Comparison of ENCODE assay signal across 17 mouse cellular contexts in genomic region chr5:148056831-148057230, GRCm38 (mm10).
"Had no signal": no experiment of that assay in that cellular context is flagged by ENCODE, and none has a peak within 500 bp of the region (broad histone marks: within the 10 kb centered on the region; RNA-seq: fewer than 3 reads in every experiment).

No protein-coding gene starts in this region.

- ATAC-seq: lung, postnatal 0 days; midbrain, embryonic 13.5 days; midbrain, embryonic 15.5 days had no signal

- H3K9me3 ChIP-seq: lung, embryonic 15.5 days; midbrain, embryonic 15.5 days; neural tube, embryonic 12.5 days; stomach, embryonic 15.5 days had no signal

- H3K9ac ChIP-seq: lung, embryonic 15.5 days; midbrain, embryonic 13.5 days; midbrain, embryonic 15.5 days; neural tube, embryonic 12.5 days; stomach, embryonic 15.5 days had no signal

- H3K4me3 ChIP-seq: lung, embryonic 15.5 days; megakaryocyte, embryonic 14.5 days; midbrain, embryonic 13.5 days; midbrain, embryonic 15.5 days; neural tube, embryonic 12.5 days; stomach, embryonic 15.5 days had no signal

- H3K4me1 ChIP-seq: lung, embryonic 15.5 days; megakaryocyte, embryonic 14.5 days; neural tube, embryonic 12.5 days; stomach, embryonic 15.5 days had no signal

- H3K27ac ChIP-seq: lung, embryonic 15.5 days; macrophage; midbrain, embryonic 13.5 days; midbrain, embryonic 15.5 days; neural tube, embryonic 12.5 days; stomach, embryonic 15.5 days; stomach, postnatal 0 days had no signal

- H3K4me2 ChIP-seq: lung, embryonic 15.5 days; midbrain, embryonic 11.5 days; midbrain, embryonic 13.5 days; midbrain, embryonic 15.5 days; neural tube, embryonic 12.5 days; stomach, embryonic 15.5 days had no signal

- H3K36me3 ChIP-seq: lung, embryonic 15.5 days; midbrain, embryonic 13.5 days; midbrain, embryonic 15.5 days; neural tube, embryonic 12.5 days; stomach, embryonic 15.5 days had no signal

- DNase-seq: lung, adult 2 months; lung, postnatal 14 days; lung, postnatal 36 days; right cerebral cortex, postnatal 14 days; thymus, adult 2 months; thymus, postnatal 25 days; thymus, postnatal 4 days had no signal

- H3K27me3 ChIP-seq: lung, embryonic 15.5 days; megakaryocyte, embryonic 14.5 days; midbrain, embryonic 13.5 days; midbrain, embryonic 15.5 days; neural tube, embryonic 12.5 days; stomach, embryonic 15.5 days had no signal
